Mouse (Mus musculus): ENCODE measurements at regions not wholly inside any gene's neighbourhood (a gene's known extent, or its start where the extent isn't known, plus 50 kb on each side); places are given as distances from the start of the nearest gene placed in this dataset.

DNA sequence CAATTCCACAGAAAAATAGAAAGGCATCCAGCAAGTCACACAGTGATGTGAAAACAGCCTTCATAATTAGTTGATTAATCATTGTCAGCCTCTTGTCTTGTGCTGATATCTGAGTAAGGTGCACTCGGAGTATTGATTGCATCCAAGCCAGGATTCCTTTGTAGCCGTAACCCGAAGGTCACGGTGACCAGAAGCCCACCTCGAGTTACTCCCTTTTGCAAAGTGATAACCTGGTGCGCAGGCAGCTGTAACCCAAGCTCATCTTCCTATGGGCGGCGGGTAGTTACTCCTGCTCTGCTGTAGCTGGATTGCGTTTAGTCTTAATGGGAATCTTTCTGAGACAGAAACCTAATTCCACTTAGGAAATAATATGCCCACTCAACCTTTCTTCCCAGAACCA lies 107.0 kb downstream of the Qrsl1 start:
- TF ChIP-seq CTCF (IDR thresholded peaks at IDR 0.05; ENCODE audit: low read depth, low read length) (no peak), GATA1 (IDR thresholded peaks at IDR 0.05; ENCODE audit: borderline replicate concordance, low read length) (no peak), GATA2 (IDR thresholded peaks at IDR 0.05; ENCODE audit: borderline replicate concordance, low read depth, low read length) (no peak)
